Mouse (Mus musculus): ENCODE measurements around the gene Maco1. TPM values are rescaled to one million over a fixed set of nuclear protein-coding genes. Genes with fewer than 3 reads are reported as not detected.

The Maco1 gene
- total RNA-seq, 2 experiments from 2014 or later: 15.1 to 20.4 TPM

GRCm38 (mm10) chr4:134775234-134775944 is 77.8 kb downstream of the Maco1 start:
- DNase-seq: no peak
- intact Hi-C loops (cut with DNase I): no loop called here
- Histone ChIP-seq H3K27ac (no peak overlapping the region), H3K4me3 (no peak overlapping the region)
- no peak for TF ChIP-seq CTCF (IDR thresholded peaks at IDR 0.05)

GRCm38 (mm10) chr4:134774126-134774525 is 79.0 kb downstream of the Maco1 start:
- H3K27ac ChIP-seq: no peak overlapping the region
- H3K4me3 ChIP-seq: no peak overlapping the region
- TF ChIP-seq CTCF (IDR thresholded peaks at IDR 0.05): no peak
- DNase-seq: no peak
- intact Hi-C loops (cut with DNase I): no loop called here

GRCm38 (mm10) chr4:134772805-134773674 is 80.1 kb downstream of the Maco1 start:
- TF ChIP-seq CTCF (IDR thresholded peaks at IDR 0.05): no peak
- DNase-seq: no peak
- intact Hi-C loops (cut with DNase I): no loop called here
- Histone ChIP-seq H3K4me3 (no peak overlapping the region), H3K27ac (no peak overlapping the region)

GRCm38 (mm10) chr4:134769891-134770290 is 83.3 kb downstream of the Maco1 start:
- intact Hi-C loops (cut with DNase I): no loop called here
- no peak overlapping the region for H3K27ac ChIP-seq

GRCm38 (mm10) chr4:134769081-134769811 is 83.9 kb downstream of the Maco1 start:
- H3K4me3 ChIP-seq: peak overlapping the region; percentile 99; the same call in 1 of the 2 replicates
- intact Hi-C loops (cut with DNase I): no loop called here
- no peak for TF ChIP-seq CTCF (IDR thresholded peaks at IDR 0.05)
- DNase-seq: peak; percentile 75
- H3K27ac ChIP-seq: peak overlapping the region; percentile 98

More at GRCm38 (mm10) chr4:134769891-134770290, 83.3 kb downstream of the Maco1 start:
- no peak for TF ChIP-seq CTCF (IDR thresholded peaks at IDR 0.05)
- no peak overlapping the region for H3K4me3 ChIP-seq
- no peak for DNase-seq

GRCm38 (mm10) chr4:134768226-134768888 is 84.8 kb downstream of the Maco1 start:
- peak overlapping the region; percentile 99 for H3K4me3 ChIP-seq
- H3K27ac ChIP-seq: peak overlapping the region; percentile 98
- no peak for DNase-seq
- TF ChIP-seq CTCF (IDR thresholded peaks at IDR 0.05): no peak
- intact Hi-C loops (cut with DNase I): no loop called here

GRCm38 (mm10) chr4:134767426-134768225 is 85.5 kb downstream of the Maco1 start, which contains the start of gene Ldlrap1:
Ldlrap1 (minus strand) TSS chr4:134768024.
- intact Hi-C loops (cut with DNase I): no loop called here
- TF ChIP-seq CTCF (IDR thresholded peaks at IDR 0.05): no peak
- Histone ChIP-seq H3K4me3 (peak within 1 kb of the TSS; percentile 99), H3K27ac (peak within 1 kb of the TSS; percentile 98)
- peak; percentile 92 for DNase-seq

- peak overlapping the region; percentile 98 for H3K27ac ChIP-seq
- intact Hi-C loops (cut with DNase I): no loop called here
- DNase-seq: peak; percentile 79
- H3K4me3 ChIP-seq: peak overlapping the region; percentile 99
- TF ChIP-seq CTCF (IDR thresholded peaks at IDR 0.05): peak; percentile 21; the same call in 1 of the 2 replicates
Measured at GRCm38 (mm10) chr4:134766904-134767425, 86.2 kb downstream of the Maco1 start.

- intact Hi-C loops (cut with DNase I): no loop called here
- peak overlapping the region; percentile 98 for H3K27ac ChIP-seq
Measured at GRCm38 (mm10) chr4:134766277-134766676, 86.9 kb downstream of the Maco1 start.

GRCm38 (mm10) chr4:134764333-134764732 is 88.8 kb downstream of the Maco1 start:
- H3K27ac ChIP-seq: peak overlapping the region; percentile 20; the same call in 1 of the 2 replicates
- no peak for TF ChIP-seq CTCF (IDR thresholded peaks at IDR 0.05)

More at GRCm38 (mm10) chr4:134766277-134766676, 86.9 kb downstream of the Maco1 start:
- DNase-seq: no peak
- peak overlapping the region; percentile 99 for H3K4me3 ChIP-seq
- TF ChIP-seq CTCF (IDR thresholded peaks at IDR 0.05): no peak

GRCm38 (mm10) chr4:134762360-134762759 is 90.8 kb downstream of the Maco1 start:
- Histone ChIP-seq H3K27ac (peak overlapping the region; percentile 35), H3K4me3 (no peak overlapping the region; the same call in 1 of the 2 replicates)
- no peak for TF ChIP-seq CTCF (IDR thresholded peaks at IDR 0.05)
- intact Hi-C loops (cut with DNase I): no loop called here
- DNase-seq: no peak

More at GRCm38 (mm10) chr4:134764333-134764732, 88.8 kb downstream of the Maco1 start:
- no peak for DNase-seq
- H3K4me3 ChIP-seq: no peak overlapping the region
- intact Hi-C loops (cut with DNase I): no loop called here

All from gastrocnemius, adult 2 months (tissue).